Mouse (Mus musculus) urinary bladder, adult 2 months (tissue): ENCODE data around the gene Awat2. TPM values are rescaled to one million over a fixed set of nuclear protein-coding genes. Genes with fewer than 3 reads are reported as not detected.
"Not testable (repeated sequence)": the region's sequence is repeated elsewhere in the genome, so short reads cannot be mapped to it uniquely, and the experiment has no call there.

Source experiments
- DNase-seq: peaks from one replicate; pipeline ENCODE4 v3.0.0; 2022; ENCODE audit warnings: low spot score
- polyA plus RNA-seq: library from polyadenylated mRNA; depleted of rRNA; stranded (reverse); fragments of >200 nt; gene quantifications from 2 replicates; pipeline ENCODE4 v1.2.3, GENCODE M21; 2012; rRNA removed

The Awat2 gene
- polyA plus RNA-seq, result 0.37 and 0.69 TPM in 2 replicates

DNA sequence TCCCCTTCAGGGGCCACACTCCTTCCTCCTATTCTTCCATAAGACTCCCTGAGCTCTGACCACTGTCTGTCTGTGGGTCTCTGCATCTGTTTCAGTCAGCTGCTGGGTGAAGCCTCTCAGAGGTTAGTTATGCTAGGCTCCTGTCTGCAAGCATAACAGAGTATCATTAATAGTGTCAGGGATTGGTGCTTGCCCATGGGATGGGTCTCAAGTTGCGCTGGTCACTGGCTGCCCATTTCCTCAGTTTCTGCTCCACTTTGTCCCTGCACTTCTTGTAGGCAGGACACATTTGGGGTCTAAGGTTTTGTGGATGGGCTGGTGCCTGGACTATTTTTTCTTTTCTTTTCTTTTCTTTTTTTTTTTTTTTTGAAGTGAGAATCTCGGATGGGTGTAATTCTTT is at the start of gene Awat2:
Gene Awat2 (minus strand): TSS at position 101 of the 400 bp plus-strand sequence.
- not testable (repeated sequence) for DNase-seq

DNA sequence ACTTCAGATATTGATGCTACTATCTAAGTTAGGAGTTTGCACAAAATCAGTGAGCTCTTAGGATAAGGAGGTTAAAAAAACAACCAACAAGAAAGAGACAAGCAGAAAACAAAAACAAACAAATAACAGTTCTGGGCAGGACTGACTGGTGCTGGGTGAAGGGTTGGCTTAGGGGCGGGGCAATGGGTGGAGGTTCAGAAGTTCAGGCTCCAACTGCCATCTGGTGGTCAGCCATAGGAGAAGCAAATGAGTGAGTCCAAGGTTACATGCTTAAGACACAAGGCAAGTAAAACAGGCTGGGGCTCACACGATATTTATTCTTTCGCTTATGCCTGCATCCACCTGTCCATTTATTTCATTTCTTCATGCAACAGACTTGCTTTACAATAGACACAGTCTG is 37.8 kb upstream of the Awat2 start:
- no peak for DNase-seq

DNA sequence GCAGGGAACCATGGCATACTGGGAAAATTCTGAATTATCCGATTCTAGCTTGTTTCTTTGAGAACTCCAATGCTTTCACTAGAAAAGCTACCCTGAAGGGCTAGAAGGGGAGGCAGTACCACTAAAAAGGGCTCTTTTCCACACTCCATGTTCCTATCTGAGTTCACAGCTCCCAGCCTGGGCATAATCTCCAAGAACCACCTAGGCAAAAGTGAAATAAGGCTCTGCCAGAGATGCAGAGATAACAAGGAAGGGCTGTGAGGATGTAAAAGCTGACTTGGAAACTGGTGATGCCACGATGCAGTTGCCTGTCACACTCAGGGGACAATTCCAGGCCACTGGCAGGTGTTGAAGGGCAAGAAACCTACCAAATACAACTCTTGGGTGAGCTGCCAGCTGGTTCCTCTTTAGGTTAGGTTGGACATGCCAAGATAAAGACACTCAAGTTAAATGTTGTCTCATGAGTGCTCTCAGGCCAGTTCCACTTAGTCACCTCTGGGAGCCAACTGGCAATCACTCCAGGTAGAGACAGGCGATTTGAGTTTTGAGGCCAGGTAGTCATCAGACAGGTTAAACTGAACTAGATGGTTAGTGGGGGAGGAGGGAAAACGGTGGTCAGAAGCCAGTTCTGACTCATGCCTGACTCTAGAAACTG is 33.2 kb upstream of the Awat2 start:
- no peak for DNase-seq

DNA sequence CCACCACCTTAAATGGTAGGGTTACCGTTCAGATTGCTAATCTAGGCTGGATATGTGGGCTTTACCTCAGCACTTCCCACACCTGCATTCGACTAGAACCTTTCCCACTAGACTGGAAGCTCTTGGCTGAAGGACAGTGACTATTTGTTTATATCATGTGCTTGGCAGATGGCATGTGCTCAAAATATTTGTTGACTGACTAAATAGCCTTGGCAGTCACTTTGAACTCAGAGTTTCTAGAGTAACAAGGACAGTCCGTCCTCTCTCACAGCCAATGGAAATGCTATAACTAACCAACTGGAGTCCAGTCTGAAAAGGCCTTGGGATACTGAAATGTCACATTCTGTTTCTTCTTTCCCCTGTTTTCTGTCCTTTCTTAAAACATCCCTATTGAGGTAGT is 29.0 kb upstream of the Awat2 start:
- DNase-seq, result no peak

DNA sequence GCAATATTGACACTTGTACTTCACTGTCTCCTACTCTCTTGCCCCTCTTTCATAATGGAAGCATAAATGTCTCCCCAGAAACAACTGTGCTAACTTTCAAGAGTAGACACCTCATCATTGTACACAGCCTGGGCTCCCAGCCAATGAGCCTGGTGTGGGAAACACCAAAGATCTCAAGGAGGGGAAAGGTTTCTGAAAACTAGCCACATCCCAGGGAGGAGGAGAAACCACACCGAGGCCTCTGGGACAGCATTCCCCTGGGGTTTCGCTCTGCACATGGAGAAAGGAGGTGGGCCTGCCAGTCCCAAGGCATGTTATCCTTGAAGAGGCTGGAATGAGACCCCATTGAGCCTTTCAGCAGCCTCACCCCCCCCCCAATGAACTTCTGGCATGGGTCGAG is 27.6 kb upstream of the Awat2 start:
- DNase-seq, result no peak

DNA sequence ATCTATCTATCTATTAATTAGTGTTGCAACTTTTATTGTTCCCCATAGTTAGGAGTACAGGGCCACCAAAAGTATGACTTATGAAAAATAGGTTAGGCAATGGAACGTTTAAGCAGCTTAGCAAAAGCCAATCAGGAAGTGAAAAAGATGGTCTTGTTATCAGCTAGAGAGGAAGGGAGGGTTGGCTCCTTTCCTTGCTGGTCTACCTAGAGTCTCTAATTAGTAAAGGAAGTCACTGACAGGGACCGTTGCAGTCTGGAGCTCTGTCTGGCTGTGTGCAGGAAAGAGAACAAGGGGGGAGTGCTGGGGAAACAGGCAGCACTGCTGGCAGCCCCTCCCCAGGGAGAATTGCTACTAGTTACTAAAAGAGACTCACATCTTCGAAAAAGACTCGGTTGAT is 25.5 kb upstream of the Awat2 start:
- DNase-seq, result no peak

DNA sequence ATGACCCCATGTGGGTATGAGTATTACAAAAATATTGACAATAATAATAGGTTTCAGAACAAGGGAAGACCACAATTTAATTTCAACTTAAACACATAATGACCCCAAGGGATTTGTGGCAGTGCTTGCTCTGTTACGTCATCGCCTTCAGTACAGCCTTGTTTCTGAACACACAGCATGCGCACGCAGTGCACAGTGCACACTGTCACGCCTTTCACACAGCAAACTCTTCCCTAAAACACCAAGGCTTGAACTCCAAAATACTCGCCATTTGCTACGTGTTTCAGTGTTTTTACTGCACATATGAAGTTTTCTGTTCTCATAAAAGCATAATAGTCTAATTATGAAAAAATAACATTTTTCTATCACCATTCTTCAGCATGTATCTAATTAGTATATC is 1.0 kb upstream of the Awat2 start:
- DNase-seq, result no peak

DNA sequence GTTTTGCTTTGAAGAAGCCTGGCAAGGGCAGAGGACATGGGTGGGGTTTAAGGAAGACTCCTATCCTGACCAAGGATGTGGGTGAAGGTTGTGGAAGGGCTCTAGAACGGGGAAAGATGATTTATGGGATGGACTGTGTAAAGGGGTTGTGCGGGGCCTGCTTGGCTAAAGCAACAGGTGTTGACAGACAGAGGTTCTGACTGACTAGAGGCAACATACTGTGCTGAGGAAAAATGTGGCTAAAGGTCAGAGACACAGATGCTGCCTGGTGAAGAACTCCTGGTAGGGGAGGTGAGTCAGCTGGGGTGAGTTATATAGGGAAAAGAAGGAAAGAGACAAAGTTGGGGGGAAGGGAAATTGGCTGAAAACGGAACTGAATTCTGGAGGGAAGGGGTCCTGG is 10.2 kb downstream of the Awat2 start:
- no peak for DNase-seq

DNA sequence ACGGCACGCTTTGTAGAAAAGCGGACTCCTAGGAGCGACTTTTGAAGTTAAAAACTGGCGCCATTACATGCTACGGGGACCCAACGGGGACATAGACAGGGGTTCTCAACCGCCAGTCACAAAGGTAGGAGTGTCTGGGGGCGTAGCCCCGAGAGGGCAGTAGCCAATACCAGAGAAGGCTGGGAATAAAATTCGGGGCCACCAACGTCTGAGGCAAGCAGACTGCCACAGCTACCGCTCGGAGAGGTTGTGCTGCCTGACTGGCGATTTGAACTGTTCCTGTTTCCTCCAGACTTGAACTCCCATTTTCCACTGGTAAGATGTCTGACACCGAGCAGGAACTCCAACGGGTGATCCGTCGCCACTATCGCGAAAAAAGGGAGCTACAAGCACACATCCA is 13.8 kb downstream of the Awat2 start, which contains the start of gene Otud6a:
Gene Otud6a (plus strand): TSS at position 321 of the 400 bp plus-strand sequence.
- DNase-seq, result no peak

DNA sequence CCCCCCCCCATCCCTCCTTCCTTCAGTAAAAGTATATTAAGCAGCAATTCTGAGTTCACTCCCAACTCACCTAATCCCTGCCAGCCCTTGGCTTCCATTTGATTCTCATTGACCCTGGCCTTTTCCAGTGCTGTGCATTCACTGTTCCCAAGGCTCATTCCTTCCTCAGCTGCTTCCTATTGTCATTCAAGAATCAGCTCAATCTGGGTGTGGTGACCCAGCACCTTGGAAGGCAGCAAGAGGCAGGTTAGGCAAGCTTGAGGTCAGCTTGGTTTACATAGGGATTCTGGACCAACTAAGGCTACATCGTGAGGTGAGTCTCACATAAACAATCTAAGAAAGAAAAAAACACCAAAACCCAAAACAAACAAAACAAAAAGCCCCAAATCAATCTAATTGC is 33.3 kb downstream of the Awat2 start:
- DNase-seq, result no peak

DNA sequence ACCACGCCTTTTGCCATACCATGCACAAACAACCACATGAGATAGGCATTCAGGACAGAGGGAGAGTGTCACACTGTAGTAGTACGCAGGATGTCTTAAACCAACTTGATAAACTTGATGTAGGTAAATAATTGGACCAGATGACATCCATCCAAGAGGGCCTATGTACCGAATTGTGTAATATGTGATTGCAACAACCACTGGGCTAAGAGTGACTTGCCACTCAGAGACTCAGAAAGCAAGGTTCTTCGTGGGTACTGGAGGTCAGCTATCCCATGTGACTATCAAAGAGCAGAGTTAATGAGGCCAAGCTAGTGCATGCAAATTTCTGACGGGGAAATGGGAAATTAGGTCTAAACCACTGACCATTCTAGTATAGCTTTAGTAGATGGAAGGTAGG is 40.9 kb downstream of the Awat2 start:
- no peak for DNase-seq

DNA sequence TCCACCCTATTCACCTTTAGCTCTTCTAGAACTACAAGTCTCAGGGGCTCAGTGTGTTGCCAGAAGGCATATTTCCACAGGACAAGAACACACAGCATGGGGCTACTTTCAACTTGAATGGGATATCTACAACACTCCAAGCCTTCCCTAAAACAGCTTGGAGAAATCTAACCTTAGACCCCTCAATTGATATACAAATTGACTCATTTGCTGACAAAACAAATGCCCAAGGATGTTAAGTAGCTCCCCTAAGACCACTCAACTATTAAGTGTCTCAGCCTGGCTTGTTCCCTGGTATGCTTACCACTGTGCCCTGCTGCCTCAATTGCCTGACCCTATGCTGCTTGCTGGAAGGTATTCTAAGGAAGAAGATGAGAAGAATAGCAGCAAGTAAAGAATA is 41.6 kb downstream of the Awat2 start:
- no peak for DNase-seq

DNA sequence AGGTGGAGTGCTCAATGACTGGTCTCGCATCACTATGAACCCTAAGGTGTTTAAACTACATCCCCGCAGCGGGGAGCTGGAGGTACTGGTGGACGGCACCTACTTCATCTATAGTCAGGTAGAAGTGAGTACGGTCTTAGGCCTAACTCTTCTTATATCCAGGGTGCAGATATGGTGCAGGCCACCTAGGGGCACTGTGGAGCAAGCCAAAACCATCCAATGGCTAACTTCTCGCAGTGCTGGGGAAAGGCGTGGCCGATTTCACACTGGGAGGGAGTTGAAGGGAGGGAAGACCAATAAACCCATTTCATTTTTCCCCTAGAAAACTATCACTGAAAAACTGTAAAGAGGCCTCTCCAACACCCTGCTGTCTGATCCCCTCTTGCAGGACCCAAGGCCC is 47.5 kb downstream of the Awat2 start:
- DNase-seq, result no peak

DNA sequence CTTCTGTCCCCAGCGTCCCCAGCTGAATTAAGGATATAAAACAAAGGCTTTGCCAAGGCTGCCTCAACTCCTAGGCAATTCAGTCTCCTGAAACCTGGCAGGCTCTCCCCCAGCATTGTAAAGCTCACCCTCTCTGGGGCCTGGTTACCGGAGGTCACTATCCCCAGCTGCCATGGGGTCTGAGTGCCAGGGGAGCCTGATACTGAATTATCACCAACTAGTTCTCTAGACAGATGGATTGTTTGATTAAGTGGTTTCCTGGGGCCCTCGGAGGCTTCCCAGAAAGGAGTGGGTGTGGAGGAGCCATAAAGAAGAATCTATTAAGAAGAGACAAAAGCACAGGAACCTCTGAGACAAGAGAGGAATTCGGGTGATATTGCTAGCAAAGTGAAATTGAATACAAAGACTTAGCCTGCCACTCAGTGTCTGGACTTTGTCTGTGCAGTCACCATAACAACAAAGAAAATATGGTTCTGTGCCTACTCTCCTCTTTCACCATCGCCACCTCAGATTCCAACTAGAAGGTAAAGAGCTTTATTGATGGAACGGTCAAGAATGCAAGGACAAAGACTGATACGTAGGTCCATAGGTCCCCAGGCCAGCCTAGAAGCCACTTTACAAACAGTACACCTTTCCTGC is 48.2 kb downstream of the Awat2 start:
- no peak for DNase-seq

DNA sequence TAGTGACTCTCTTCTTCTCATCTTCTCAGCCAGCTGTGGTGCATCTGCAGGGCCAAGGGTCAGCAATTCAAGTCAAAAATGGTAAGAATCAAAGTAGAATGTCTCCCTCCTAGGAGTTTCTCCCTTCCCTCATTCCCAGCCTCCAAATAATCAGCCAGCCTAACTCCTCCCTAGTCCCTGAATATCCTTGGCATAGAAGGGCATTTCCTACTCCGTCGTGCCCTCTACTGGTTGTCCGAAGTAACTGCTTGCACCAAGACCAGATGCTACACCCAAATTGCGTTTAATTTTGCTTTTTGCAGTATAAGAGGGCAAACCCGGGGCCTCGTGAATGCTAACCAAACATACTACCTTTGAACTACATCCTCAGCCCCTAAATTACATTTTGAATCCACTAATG is 50.2 kb downstream of the Awat2 start:
- no peak for DNase-seq

DNA sequence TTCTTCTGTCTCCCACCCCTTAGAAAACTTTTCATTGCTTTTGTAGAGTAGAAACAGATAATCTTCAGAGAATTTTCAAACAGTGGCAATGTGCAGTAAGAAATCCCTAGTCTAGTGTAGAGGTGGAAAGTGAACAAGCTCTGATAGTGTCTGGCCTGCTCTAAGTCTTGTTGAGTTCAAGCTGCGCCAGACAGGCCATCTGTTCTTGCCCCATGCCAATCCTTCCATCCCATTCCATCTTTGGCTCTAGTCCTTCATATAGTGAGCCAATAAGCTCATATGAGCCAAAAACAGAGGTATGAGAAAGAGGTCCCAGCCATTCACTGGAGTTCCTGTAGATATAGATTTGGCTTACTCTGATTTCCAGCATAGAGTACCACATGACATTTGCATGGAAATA is 52.6 kb downstream of the Awat2 start:
- DNase-seq, result no peak

DNA sequence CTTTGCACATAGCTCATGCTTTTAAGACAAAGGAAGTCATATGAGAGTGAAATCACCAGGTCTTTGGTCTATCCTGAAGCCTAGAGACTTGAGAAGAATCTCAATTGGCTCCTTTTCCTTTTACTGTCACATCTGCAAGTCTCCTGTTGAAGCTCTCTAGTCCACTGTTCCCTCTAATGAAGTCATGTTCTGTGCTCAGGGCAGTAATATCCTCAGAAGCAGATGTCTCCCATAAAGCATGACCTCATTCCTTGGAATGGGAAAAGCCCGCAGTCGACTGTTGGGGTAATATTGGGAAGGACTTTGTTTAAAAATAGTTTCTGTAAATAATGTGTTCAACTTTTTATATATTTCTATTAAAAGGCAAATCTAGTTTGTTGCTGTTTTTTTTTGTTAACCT is 85.5 kb downstream of the Awat2 start:
- DNase-seq, result no peak

Other genes starting within 250 kb of the Awat2 start
- not detected in 2 replicates for gene Otud6a, start 13.7 kb downstream of the Awat2 start, polyA plus RNA-seq
- gene Igbp1, start 51.6 kb upstream of the Awat2 start, polyA plus RNA-seq, result 64.4 and 68.7 TPM in 2 replicates
- gene Dgat2l6, start 82.1 kb upstream of the Awat2 start, polyA plus RNA-seq, result not detected in 2 replicates
- not detected in 2 replicates for gene Awat1, start 129.5 kb upstream of the Awat2 start, polyA plus RNA-seq
- gene P2ry4, start 152.2 kb upstream of the Awat2 start, polyA plus RNA-seq, result 0.01 TPM in 2 replicates
- not detected in 2 replicates for gene Arr3, start 162.8 kb upstream of the Awat2 start, polyA plus RNA-seq
- 0.56 and 0.63 TPM in 2 replicates for gene Kif4, start 183.0 kb upstream of the Awat2 start, polyA plus RNA-seq
- gene Pdzd11, start 183.9 kb upstream of the Awat2 start, polyA plus RNA-seq, result 38.6 and 43.5 TPM in 2 replicates